Mouse (Mus musculus): Measurements from ENCODE around the gene Add2. TPM values are rescaled to one million over a fixed set of nuclear protein-coding genes. Genes with fewer than 3 reads are reported as not detected.

Gene Add2
- total RNA-seq, 2 experiments from 2014 or later: 0.11 TPM; not detected in 1

- Histone ChIP-seq H3K4me3 (no peak overlapping the region), H3K27ac (no peak overlapping the region)
- no peak for DNase-seq
- TF ChIP-seq CTCF (IDR thresholded peaks at IDR 0.05): no peak
- intact Hi-C loops (cut with DNase I): no loop called here
These were observed 107.7 kb downstream of the Add2 start for GRCm38 (mm10) chr6:86136206-86136605.

DNA sequence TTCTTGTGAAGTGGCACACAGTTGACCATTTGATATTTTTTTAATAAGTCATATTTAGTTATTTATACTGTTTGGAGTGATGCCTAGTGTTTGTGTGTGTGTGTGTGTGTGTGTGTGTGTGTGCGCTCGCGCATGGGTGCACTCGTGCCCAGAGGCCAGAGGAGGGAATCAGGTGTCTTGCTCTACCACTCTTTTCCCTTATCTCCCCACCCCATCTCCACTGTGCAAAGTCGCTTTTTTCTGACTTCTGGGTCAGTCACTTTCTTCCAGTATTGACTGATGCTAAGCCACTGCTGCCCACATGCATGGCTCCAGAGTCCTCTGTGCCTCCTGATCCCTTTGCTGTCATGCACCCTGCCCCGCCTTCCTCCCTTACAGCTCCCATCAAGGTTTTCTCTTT is 112.8 kb downstream of the Add2 start:
- intact Hi-C loops (cut with DNase I): loop anchor here (5.0 kb wide), 2 partner anchors 221 to 261 kb away; partner anchors contain the start of gene Tia1
- TF ChIP-seq CTCF (IDR thresholded peaks at IDR 0.05): no peak
- Histone ChIP-seq H3K27ac (no peak overlapping the region), H3K4me3 (no peak overlapping the region)
- no peak for DNase-seq

DNA sequence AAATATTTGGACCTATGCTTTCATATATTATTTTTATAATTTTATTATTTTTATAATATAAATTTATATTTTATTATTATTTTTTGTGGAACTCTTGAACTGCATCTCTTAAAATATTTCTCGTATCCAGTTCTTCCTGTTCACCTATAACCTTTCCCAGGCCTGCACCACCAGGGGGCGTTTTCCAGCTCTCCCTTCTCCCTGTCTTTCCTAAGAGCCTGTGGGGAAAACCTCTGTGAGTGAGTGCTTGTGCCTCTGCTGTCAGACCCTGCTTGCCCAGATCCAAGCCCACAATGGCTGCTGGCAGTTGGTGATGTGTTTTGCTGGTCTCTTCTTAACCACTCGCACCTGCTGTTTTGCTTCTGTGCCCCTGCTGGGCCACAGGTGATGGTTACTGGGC is 113.3 kb downstream of the Add2 start:
- DNase-seq: peak; percentile 72
- peak; percentile 75 for TF ChIP-seq CTCF (IDR thresholded peaks at IDR 0.05)
- intact Hi-C loops (cut with DNase I): loop anchor here (5.0 kb wide), 2 partner anchors 220 to 260 kb away; partner anchors contain the start of gene Tia1
- no peak overlapping the region for H3K27ac ChIP-seq
- no peak overlapping the region for H3K4me3 ChIP-seq

GRCm38 (mm10) chr6:86144986-86145385 is 116.5 kb downstream of the Add2 start:
- Histone ChIP-seq H3K4me3 (no peak overlapping the region), H3K27ac (no peak overlapping the region)
- intact Hi-C loops (cut with DNase I): loop anchor here (5.0 kb wide), 2 partner anchors 217 to 257 kb away; partner anchors contain the start of gene Tia1
- DNase-seq: no peak
- no peak for TF ChIP-seq CTCF (IDR thresholded peaks at IDR 0.05)

GRCm38 (mm10) chr6:86148518-86148917 is 120.0 kb downstream of the Add2 start:
- DNase-seq: no peak
- H3K4me3 ChIP-seq: no peak overlapping the region
- no peak overlapping the region for H3K27ac ChIP-seq
- intact Hi-C loops (cut with DNase I): no loop called here
- no peak for TF ChIP-seq CTCF (IDR thresholded peaks at IDR 0.05)

DNA sequence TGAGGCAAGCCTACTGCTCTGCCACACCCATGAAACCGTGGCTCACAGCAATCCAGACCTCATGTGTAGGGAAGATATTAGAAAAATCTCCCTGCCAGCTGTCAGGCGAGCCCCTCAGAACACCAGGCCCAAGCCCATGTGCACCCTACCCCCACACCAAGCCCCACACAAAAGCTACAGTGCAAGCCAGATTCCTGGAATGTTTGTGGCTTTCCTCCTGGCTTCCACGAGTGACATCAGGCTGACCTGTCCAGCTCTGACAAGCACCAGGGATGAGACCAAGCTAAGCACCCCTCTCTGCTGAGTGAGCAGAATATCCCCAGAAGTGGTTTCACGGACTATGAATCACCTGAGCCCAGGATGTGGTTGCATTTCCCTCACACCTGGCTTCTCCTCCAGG is 120.5 kb downstream of the Add2 start:
- DNase-seq: no peak
- Histone ChIP-seq H3K27ac (no peak overlapping the region), H3K4me3 (no peak overlapping the region)
- intact Hi-C loops (cut with DNase I): no loop called here
- no peak for TF ChIP-seq CTCF (IDR thresholded peaks at IDR 0.05)

DNA sequence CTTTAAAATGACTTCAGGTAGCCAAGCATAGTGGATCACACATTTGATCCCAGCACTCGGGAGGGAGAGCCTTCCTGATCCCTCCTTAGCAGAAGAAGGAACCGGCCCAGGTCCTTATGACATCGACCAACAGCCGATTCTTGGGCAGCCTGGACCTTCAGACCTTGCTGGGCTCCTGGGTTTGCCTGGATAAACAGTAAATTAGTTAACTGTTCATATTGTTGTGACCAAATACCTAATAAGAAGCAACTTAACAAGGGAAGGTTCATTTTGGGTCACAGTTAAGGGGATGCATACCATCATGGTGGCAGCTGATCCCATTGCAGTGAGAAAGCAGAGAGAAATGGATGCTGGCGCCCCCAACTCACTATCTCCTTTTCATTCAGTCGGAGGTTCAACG is 124.2 kb downstream of the Add2 start:
- intact Hi-C loops (cut with DNase I): no loop called here
- TF ChIP-seq CTCF (IDR thresholded peaks at IDR 0.05): no peak
- Histone ChIP-seq H3K27ac (no peak overlapping the region), H3K4me3 (no peak overlapping the region)
- DNase-seq: no peak

- intact Hi-C loops (cut with DNase I): no loop called here
- no peak for TF ChIP-seq CTCF (IDR thresholded peaks at IDR 0.05)
- Histone ChIP-seq H3K27ac (peak overlapping the region; percentile 40; the same call in 1 of the 2 replicates), H3K4me3 (no peak overlapping the region)
- DNase-seq: peak; percentile 44
These were observed 125.0 kb downstream of the Add2 start for GRCm38 (mm10) chr6:86153436-86153990.

DNA sequence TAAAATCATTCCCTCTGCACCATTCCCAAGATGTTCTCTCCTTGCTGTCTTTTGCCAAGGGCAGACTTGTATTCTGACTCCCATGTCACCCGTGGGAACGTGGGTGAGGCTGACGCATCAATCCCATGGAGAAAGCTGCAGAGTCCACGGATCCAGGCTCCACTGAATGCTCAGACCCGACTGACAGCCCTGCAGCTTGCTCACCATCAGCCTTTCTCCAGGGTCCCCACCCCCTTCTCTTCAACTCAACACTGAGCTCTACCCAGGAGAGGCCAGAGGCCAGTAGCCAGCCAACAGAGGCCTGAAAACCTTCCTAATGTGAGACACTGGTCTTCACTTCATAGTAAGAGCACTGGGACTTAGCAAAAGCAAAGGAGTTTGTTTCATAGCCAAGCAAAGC is 125.5 kb downstream of the Add2 start:
- peak overlapping the region; percentile 40; the same call in 1 of the 2 replicates for H3K27ac ChIP-seq
- no peak overlapping the region for H3K4me3 ChIP-seq
- no peak for TF ChIP-seq CTCF (IDR thresholded peaks at IDR 0.05)
- DNase-seq: peak; percentile 23
- intact Hi-C loops (cut with DNase I): no loop called here

DNA sequence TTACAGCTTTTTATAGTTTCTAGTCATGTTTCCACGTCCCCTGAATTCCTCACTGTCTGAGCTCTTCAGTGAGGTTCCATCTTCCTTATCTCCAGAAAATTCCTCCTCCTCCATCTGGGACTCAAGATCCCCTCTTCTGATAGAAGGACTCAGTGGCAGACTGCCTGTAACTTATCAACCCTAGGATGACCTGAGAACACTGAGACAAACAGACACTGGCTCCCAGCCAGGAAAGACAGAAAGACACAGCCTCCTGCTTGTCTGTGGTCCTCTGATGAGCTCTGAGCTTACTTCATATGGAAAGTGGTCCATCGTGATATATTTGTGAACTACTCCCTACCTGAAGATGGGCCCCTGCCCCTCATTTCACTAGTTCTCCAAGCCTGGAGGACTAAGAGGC is 126.0 kb downstream of the Add2 start:
- no peak for TF ChIP-seq CTCF (IDR thresholded peaks at IDR 0.05)
- Histone ChIP-seq H3K27ac (no peak overlapping the region; the same call in 1 of the 2 replicates), H3K4me3 (no peak overlapping the region)
- intact Hi-C loops (cut with DNase I): no loop called here
- no peak for DNase-seq

GRCm38 (mm10) chr6:86157253-86158234 is 129.1 kb downstream of the Add2 start:
- TF ChIP-seq CTCF (IDR thresholded peaks at IDR 0.05): no peak; the same call in 1 of the 2 replicates
- peak; percentile 21 for DNase-seq
- intact Hi-C loops (cut with DNase I): no loop called here
- no peak overlapping the region for H3K4me3 ChIP-seq
- H3K27ac ChIP-seq: no peak overlapping the region

DNA sequence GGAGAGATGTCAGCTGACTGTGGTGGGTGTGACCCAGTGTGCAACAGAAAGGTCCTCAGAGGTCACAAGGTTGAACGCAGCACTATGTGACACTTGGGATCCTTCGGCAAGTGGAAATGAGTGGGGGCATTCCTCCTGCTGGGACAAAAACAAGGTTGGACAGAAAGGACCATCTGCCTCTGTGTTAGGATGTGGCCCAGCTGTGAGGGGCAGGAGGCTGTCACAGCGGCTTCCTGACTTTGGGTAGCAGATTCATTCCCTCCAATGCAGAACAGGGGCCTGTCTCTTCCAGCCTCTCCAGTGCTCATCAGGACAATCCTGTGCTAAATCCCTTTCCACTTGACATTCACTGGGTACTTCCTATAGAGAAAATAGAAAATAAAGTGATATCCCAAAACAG is 132.4 kb downstream of the Add2 start:
- Histone ChIP-seq H3K27ac (no peak overlapping the region), H3K4me3 (no peak overlapping the region)
- no peak for TF ChIP-seq CTCF (IDR thresholded peaks at IDR 0.05)
- DNase-seq: no peak
- intact Hi-C loops (cut with DNase I): no loop called here

GRCm38 (mm10) chr6:86161586-86161985 is 133.1 kb downstream of the Add2 start:
- no peak for DNase-seq
- intact Hi-C loops (cut with DNase I): no loop called here
- Histone ChIP-seq H3K4me3 (no peak overlapping the region), H3K27ac (no peak overlapping the region)
- no peak for TF ChIP-seq CTCF (IDR thresholded peaks at IDR 0.05)

All from gastrocnemius, adult 2 months (tissue).